16 mouse cellular contexts compared by ENCODE assay signal in genomic region chr15:31294311-31294710, GRCm38 (mm10).
"Had no signal": no experiment of that assay in that cellular context is flagged by ENCODE, and none has a peak within 500 bp of the region (broad histone marks: within the 10 kb centered on the region; RNA-seq: fewer than 3 reads in every experiment).

No protein-coding gene starts in this region.

- H3K9ac ChIP-seq: limb, embryonic 12.5 days; limb, embryonic 15.5 days; liver, embryonic 14.5 days; liver, postnatal 0 days; lung, embryonic 14.5 days; midbrain, embryonic 13.5 days had no signal

- H3K27ac ChIP-seq: limb, embryonic 12.5 days; limb, embryonic 15.5 days; liver, embryonic 14.5 days; midbrain, embryonic 10.5 days; midbrain, embryonic 13.5 days had no signal

- H3K36me3 ChIP-seq: limb, embryonic 12.5 days; limb, embryonic 15.5 days; midbrain, embryonic 10.5 days; midbrain, embryonic 13.5 days had no signal

- H3K4me2 ChIP-seq: limb, embryonic 12.5 days; limb, embryonic 15.5 days; liver, embryonic 11.5 days; lung, embryonic 14.5 days; midbrain, embryonic 13.5 days had no signal

- H3K9me3 ChIP-seq: limb, embryonic 12.5 days; limb, embryonic 15.5 days; megakaryocyte, embryonic 14.5 days; midbrain, embryonic 10.5 days; midbrain, embryonic 13.5 days had no signal

- ATAC-seq: intestine, embryonic 16.5 days; liver, postnatal 0 days; lung, postnatal 0 days; midbrain, embryonic 13.5 days; midbrain, embryonic 16.5 days had no signal

- DNase-seq: kidney, adult 18-20 months; kidney, postnatal 25 days; left cerebral cortex, postnatal 4 days; liver, postnatal 0 days; lung, embryonic 14.5 days; thymus, postnatal 25 days had no signal

- H3K4me3 ChIP-seq: limb, embryonic 12.5 days; limb, embryonic 15.5 days; megakaryocyte, embryonic 14.5 days; midbrain, embryonic 10.5 days; midbrain, embryonic 13.5 days had no signal
